Mouse (Mus musculus) CH12.LX (cell line): ENCODE measurements around the gene Arhgef17.

ENCODE experiments used
- CHD2 ChIP-seq: IDR thresholded peaks from 2 replicates; pipeline ENCODE4 v1.6.1; 2011; ENCODE audit warnings: low read length, improper control_type of control experiment
- CTCF ChIP-seq, 2 experiments: IDR thresholded peaks in 1 of 2; conservative IDR thresholded peaks in 1 of 2; 2 replicates each; pipeline ENCODE4 v1.5.1; 2011 to 2012; ENCODE audit warnings: low read depth in 2 of 2, low read length in 2 of 2, improper control_type of control experiment in 1 of 2, inconsistent platforms in 1 of 2, mild to moderate bottlenecking in 1 of 2, moderate library complexity in 1 of 2
- ELF1 ChIP-seq: IDR thresholded peaks from 2 replicates; pipeline ENCODE4 v1.6.1; 2014; ENCODE audit warnings: low read depth, mild to moderate bottlenecking, inconsistent platforms, low read length, improper control_type of control experiment
- EP300 ChIP-seq: IDR thresholded peaks from 2 replicates; pipeline ENCODE4 v1.6.1; 2011; ENCODE audit warnings: low read length, improper control_type of control experiment
- ETS1 ChIP-seq: conservative IDR thresholded peaks from 2 replicates; pipeline ENCODE4 v1.6.1; 2012; ENCODE audit warnings: low read depth, mild to moderate bottlenecking, inconsistent platforms, low read length, improper control_type of control experiment, moderate library complexity
- GABPA ChIP-seq: IDR thresholded peaks from 2 replicates; pipeline ENCODE4 v1.6.1; 2012; ENCODE audit warnings: low read depth, low read length, improper control_type of control experiment, inconsistent platforms; ENCODE audit not compliant: insufficient replicate concordance
- KAT2A ChIP-seq: IDR thresholded peaks from 2 replicates; pipeline ENCODE4 v1.6.1; 2012; ENCODE audit warnings: low read length, improper control_type of control experiment, inconsistent platforms; ENCODE audit not compliant: insufficient replicate concordance
- MAFK ChIP-seq: IDR thresholded peaks from 2 replicates; pipeline ENCODE4 v1.6.1; 2011; ENCODE audit warnings: low read length, improper control_type of control experiment; ENCODE audit not compliant: insufficient replicate concordance
- POLR2A ChIP-seq: IDR thresholded peaks from 2 replicates; pipeline ENCODE4 v1.6.1; 2011; ENCODE audit warnings: low read depth, mild to moderate bottlenecking, improper control_type of control experiment, low read length
- RAD21 ChIP-seq: IDR thresholded peaks from 2 replicates; pipeline ENCODE4 v1.6.1; 2011; ENCODE audit warnings: low read depth, mild to moderate bottlenecking, low read length, improper control_type of control experiment, moderate library complexity
- ZC3H11A ChIP-seq: IDR thresholded peaks from 2 replicates; pipeline ENCODE4 v1.6.1; 2012; ENCODE audit warnings: low read depth, mild to moderate bottlenecking, inconsistent platforms, low read length, improper control_type of control experiment

DNA sequence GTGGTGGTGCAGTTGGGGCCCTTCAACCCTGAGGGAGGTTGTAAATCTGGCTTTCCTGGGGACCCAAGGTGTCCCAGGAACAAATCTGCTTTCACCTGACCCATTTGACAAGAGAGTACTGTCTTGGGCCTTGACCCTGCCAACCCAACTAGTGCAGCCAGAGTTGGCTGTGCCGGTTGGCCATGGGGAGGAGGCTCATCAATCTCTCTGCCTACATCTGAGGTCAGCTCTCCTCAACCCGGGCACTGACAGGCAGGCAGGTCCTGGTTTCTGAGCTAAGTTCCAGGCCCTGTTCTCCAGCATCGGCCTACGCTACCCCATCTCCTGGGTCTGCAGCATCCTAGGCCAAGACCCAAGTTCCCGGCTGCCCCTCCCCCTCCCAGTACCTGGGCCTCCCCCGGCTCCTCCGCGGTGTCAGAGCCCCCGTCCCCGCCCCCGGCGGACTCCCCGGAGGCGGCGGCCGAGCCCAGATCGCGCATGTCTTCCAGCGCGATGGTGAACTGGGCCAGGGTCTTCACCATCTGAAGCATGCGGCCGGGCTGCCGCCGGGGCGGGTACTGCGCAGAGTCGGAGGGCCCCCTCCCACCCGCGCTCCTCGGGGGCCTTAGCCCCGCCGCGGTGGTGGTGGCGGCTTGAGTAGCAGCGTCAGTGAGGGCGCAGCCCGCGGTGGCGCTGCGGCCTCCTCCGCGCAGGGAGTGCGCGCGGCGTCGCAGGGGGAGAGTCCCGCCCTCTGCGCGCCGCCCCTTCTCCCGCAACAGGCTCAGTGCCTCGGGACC, 37.7 kb downstream of the Arhgef17 start:
- TF ChIP-seq RAD21, result no peak
- peak in 1 of 2 experiments; percentile 18; a peak in 2 of 4 replicates for TF ChIP-seq CTCF (conservative IDR thresholded peaks at IDR 0.05 in 1 of 2, IDR thresholded peaks at IDR 0.05 in 1 of 2; ENCODE audit: low read depth in 2 of 2, low read length in 2 of 2)
- no peak for TF ChIP-seq CHD2
- no peak for TF ChIP-seq EP300
- no peak for TF ChIP-seq ZC3H11A
- no peak for TF ChIP-seq ETS1
- TF ChIP-seq GABPA, result no peak
- no peak for TF ChIP-seq ELF1
- TF ChIP-seq MAFK, result no peak
- TF ChIP-seq POLR2A, result peak; percentile 64; the same call in 1 of the 2 replicates
- no peak for TF ChIP-seq KAT2A
